Mouse (Mus musculus) heart, postnatal 25 days (tissue): ENCODE results near the gene Gm10190. TPM values are rescaled to one million over a fixed set of nuclear protein-coding genes. Genes with fewer than 3 reads are reported as not detected.

Source experiments
- DNase-seq: peaks from one replicate; pipeline ENCODE4 v3.0.0; 2022; ENCODE audit warnings: low spot score
- intact Hi-C: fragments of 180-260 bp; cut with DNase I; formaldehyde crosslinking; loops from one replicate; pipeline ENCODE4 v1.15.1; 2025
- total RNA-seq, 2 experiments: library from RNA; stranded (reverse); gene quantifications; 2 replicates each; pipeline ENCODE4 v1.2.3; 2021

The Gm10190 gene
- total RNA-seq, 2 experiments from 2014 or later, result not detected

GRCm38 (mm10) chr17:80323658-80324057 lies 49.7 kb downstream of the Gm10190 start:
- intact Hi-C loops, result no loop called here
- DNase-seq, result no peak

Other genes with a start within 250 kb of the Gm10190 start
- 10 to 100 TPM; 14.1 to 14.5 TPM for gene Galm, start 246.1 kb downstream of the Gm10190 start, total RNA-seq
- 10 to 100 TPM; 36.9 to 41.9 TPM for gene Srsf7, start 166.2 kb downstream of the Gm10190 start, total RNA-seq
- gene Ttc39d, start 166.1 kb downstream of the Gm10190 start, total RNA-seq, result not detected
- gene Gemin6, start 149.1 kb downstream of the Gm10190 start, total RNA-seq, result 1 to 10 TPM; 3.1 to 4.0 TPM
- gene Morn2, start 83.3 kb downstream of the Gm10190 start, total RNA-seq, result 10 to 100 TPM; 14.8 to 16.0 TPM
- gene Dhx57, start 83.1 kb downstream of the Gm10190 start, total RNA-seq, result 1 to 10 TPM; 6.0 to 6.5 TPM
- not detected for gene Arhgef33, start 66.1 kb downstream of the Gm10190 start, total RNA-seq
- gene Sos1, start 106.9 kb upstream of the Gm10190 start, total RNA-seq, result 10 to 100 TPM; 11.4 to 13.5 TPM
- gene Cdkl4, start 204.3 kb upstream of the Gm10190 start, total RNA-seq, result under 1 TPM in 1 of 2 experiments, not detected in 1; 0.13 TPM